Mouse (Mus musculus) heart, adult 2 months (tissue): Measurements from ENCODE around the gene Wnt5a. TPM values are rescaled to one million over a fixed set of nuclear protein-coding genes. Genes with fewer than 3 reads are reported as not detected.

ENCODE experiments used
- DNase-seq, 2 experiments: peaks; one replicate each; pipeline ENCODE4 v3.0.0; 2021
- H3K27ac ChIP-seq: fragments of 200-600 bp; 2 replicates; pipeline ENCODE4 v1.8.1; 2022
- H3K27me3 ChIP-seq: fragments of 200-500 bp; 2 replicates; pipeline ENCODE4 v1.6.1; 2012; ENCODE audit warnings: mild to moderate bottlenecking, low read length, inconsistent platforms, mixed read lengths; ENCODE audit not compliant: control insufficient read depth, insufficient read depth
- H3K36me3 ChIP-seq: fragments of 200-500 bp; 2 replicates; pipeline ENCODE4 v1.6.1; 2012; ENCODE audit warnings: low read length, inconsistent platforms; ENCODE audit not compliant: control insufficient read depth, insufficient read depth
- H3K4me1 ChIP-seq: fragments of 200-500 bp; 2 replicates; pipeline ENCODE4 v1.6.1; 2011; ENCODE audit warnings: low read length; ENCODE audit not compliant: control insufficient read depth, insufficient read depth
- H3K4me3 ChIP-seq: fragments of 200-600 bp; 2 replicates; pipeline ENCODE4 v1.8.1; 2022
- H3K79me2 ChIP-seq: fragments of 200-500 bp; replicated peaks from 2 replicates; pipeline ENCODE4 v1.6.1; 2012; ENCODE audit warnings: mild to moderate bottlenecking, inconsistent platforms, low read length, moderate library complexity, mixed read lengths; ENCODE audit not compliant: control insufficient read depth, insufficient read depth
- H3K9ac ChIP-seq: fragments of 200-500 bp; 2 replicates; pipeline ENCODE4 v1.6.1; 2012; ENCODE audit warnings: low read depth, mild to moderate bottlenecking, control low read depth, inconsistent platforms, low read length, mixed read lengths
- CTCF ChIP-seq: fragments of 200-600 bp; IDR thresholded peaks from 2 replicates; pipeline ENCODE4 v1.8.1; 2022; ENCODE audit warnings: antibody characterized with exemption, mild to moderate bottlenecking, moderate library complexity
- EP300 ChIP-seq: fragments of 200-500 bp; IDR thresholded peaks from 2 replicates; pipeline ENCODE4 v1.6.1; 2011; ENCODE audit warnings: low read depth, low read length, control low read depth; ENCODE audit not compliant: insufficient read depth
- POLR2A ChIP-seq: fragments of 200-500 bp; IDR thresholded peaks from 2 replicates; pipeline ENCODE4 v1.6.1; 2011; ENCODE audit warnings: mild to moderate bottlenecking, low read depth, low read length, control low read depth; ENCODE audit not compliant: insufficient read depth
- WGBS: fragments of 180-500 bp; shearing (Covaris S2); methylation state at CpG from one replicate; pipeline ENCODE4 v1.1.7; 2018; 5-methylcytosine and 5-hydroxymethylcytosine counted together
- intact Hi-C: fragments of 180-260 bp; cut with DNase I; formaldehyde crosslinking; loops from one replicate; pipeline ENCODE4 v1.15.1; 2025
- polyA plus RNA-seq: library from polyadenylated mRNA; depleted of rRNA; stranded (reverse); fragments of >200 nt; gene quantifications from 2 replicates; pipeline ENCODE4 v1.2.3, GENCODE M21; 2012
- total RNA-seq, 2 experiments: library from RNA; stranded (reverse); gene quantifications; 2 replicates each; pipeline ENCODE4 v1.2.3; 2021

Wnt5a gene
- total and polyA plus RNA-seq, 3 experiments, result 5.0 to 15.5 (median 13.8) TPM

- no peaks in the 10 kb centered on the region for H3K36me3 ChIP-seq
- no peak overlapping the region for H3K27ac ChIP-seq
- intact Hi-C loops, result no loop called here
- peak; percentile 33 to 44 for DNase-seq
- peak overlapping the region; percentile 44 for H3K4me3 ChIP-seq
- no peaks in the 10 kb centered on the region for H3K79me2 ChIP-seq
- H3K4me1 ChIP-seq, result no peaks in the 10 kb centered on the region
- TF ChIP-seq CTCF (no peak), POLR2A (no peak), EP300 (no peak)
- 0 out of 2 replicates have a peak overlapping the region, but pooled peaks have one; percentile 22 for H3K9ac ChIP-seq
- H3K27me3 ChIP-seq, result no peaks in the 10 kb centered on the region
- WGBS, result 2% methylated on average over 40 of the region's 41 CpGs
Measured at GRCm38 (mm10) chr14:28511029-28511651, 6.6 kb downstream of the Wnt5a start.

GRCm38 (mm10) chr14:28512805-28513590 is 8.4 kb downstream of the Wnt5a start:
- TF ChIP-seq CTCF (no peak), POLR2A (no peak), EP300 (no peak)
- no peak overlapping the region for H3K9ac ChIP-seq
- no peaks in the 10 kb centered on the region for H3K27me3 ChIP-seq
- intact Hi-C loops, result no loop called here
- no peak for DNase-seq
- H3K27ac ChIP-seq, result no peak overlapping the region
- no peaks in the 10 kb centered on the region for H3K36me3 ChIP-seq
- H3K79me2 ChIP-seq, result no peaks in the 10 kb centered on the region
- H3K4me3 ChIP-seq, result no peak overlapping the region
- WGBS, result 92% methylated on average over 5 of the region's 5 CpGs
- H3K4me1 ChIP-seq, result no peaks in the 10 kb centered on the region

- DNase-seq, result no peak
- Histone ChIP-seq H3K27me3 (no peaks in the 10 kb centered on the region), H3K27ac (no peak overlapping the region), H3K79me2 (no peaks in the 10 kb centered on the region), H3K9ac (no peak overlapping the region), H3K4me1 (no peaks in the 10 kb centered on the region), H3K4me3 (no peak overlapping the region), H3K36me3 (no peaks in the 10 kb centered on the region)
- intact Hi-C loops, result no loop called here
- 87% methylated on average over 2 of the region's 2 CpGs for WGBS
- no peak for TF ChIP-seq CTCF
- no peak for TF ChIP-seq POLR2A
Measured at GRCm38 (mm10) chr14:28514171-28514570, 9.6 kb downstream of the Wnt5a start.

GRCm38 (mm10) chr14:28515331-28515730 is 10.8 kb downstream of the Wnt5a start:
- Histone ChIP-seq H3K4me3 (no peak overlapping the region), H3K9ac (no peak overlapping the region), H3K4me1 (no peaks in the 10 kb centered on the region), H3K79me2 (no peaks in the 10 kb centered on the region), H3K27ac (no peak overlapping the region), H3K27me3 (no peaks in the 10 kb centered on the region), H3K36me3 (no peaks in the 10 kb centered on the region)
- 88% methylated on average over 6 of the region's 6 CpGs for WGBS
- DNase-seq, result no peak
- intact Hi-C loops, result no loop called here
- TF ChIP-seq CTCF (no peak), POLR2A (no peak), EP300 (no peak)

GRCm38 (mm10) chr14:28517631-28518560 is 13.3 kb downstream of the Wnt5a start:
- no peak overlapping the region for H3K9ac ChIP-seq
- no peaks in the 10 kb centered on the region for H3K36me3 ChIP-seq
- intact Hi-C loops, result no loop called here
- TF ChIP-seq CTCF (no peak), EP300 (no peak), POLR2A (no peak)
- H3K27ac ChIP-seq, result no peak overlapping the region
- H3K79me2 ChIP-seq, result no peaks in the 10 kb centered on the region
- H3K27me3 ChIP-seq, result no peaks in the 10 kb centered on the region
- 88% methylated on average over 39 of the region's 39 CpGs for WGBS
- H3K4me3 ChIP-seq, result no peak overlapping the region
- no peaks in the 10 kb centered on the region; the same call in 1 of the 2 replicates for H3K4me1 ChIP-seq
- DNase-seq, result no peak
